Mouse (Mus musculus) CH12.LX (cell line): Measurements from ENCODE around the gene Lrrc10. TPM values are rescaled to one million over a fixed set of nuclear protein-coding genes. Genes with fewer than 3 reads are reported as not detected.

ENCODE experiments used
- DNase-seq: peaks from one replicate; pipeline ENCODE4 v3.0.0-alpha.2; 2013; ENCODE audit errors: extremely low read depth
- H3K27ac ChIP-seq: 2 replicates; pipeline ENCODE4 v1.5.1; 2012; ENCODE audit warnings: low read depth, mild to moderate bottlenecking, control low read depth, moderate library complexity; ENCODE audit not compliant: insufficient read depth
- H3K27me3 ChIP-seq: replicated peaks from 2 replicates; pipeline ENCODE3; 2012; ENCODE audit warnings: inconsistent platforms
- H3K36me3 ChIP-seq, 2 experiments: replicated peaks in 1 of 2; 2 replicates each; pipeline versions ENCODE3 to v1.6.1; 2012; ENCODE audit warnings: inconsistent platforms in 1 of 2, low read length in 1 of 2, mild to moderate bottlenecking in 1 of 2, mixed read lengths in 1 of 2, moderate library complexity in 1 of 2; ENCODE audit not compliant: control insufficient read depth in 1 of 2, insufficient read depth in 1 of 2
- H3K4me1 ChIP-seq, 2 experiments: 2 replicates each; pipeline ENCODE4 v1.6.1; 2012; ENCODE audit warnings: inconsistent platforms in 1 of 2, moderate library complexity in 1 of 2; ENCODE audit not compliant: insufficient read depth in 2 of 2, control insufficient read depth in 1 of 2
- H3K4me2 ChIP-seq: 2 replicates; pipeline ENCODE4 v1.6.1; 2012; ENCODE audit warnings: low read depth, mild to moderate bottlenecking, control low read depth; ENCODE audit not compliant: poor library complexity, insufficient read depth, severe bottlenecking
- H3K4me3 ChIP-seq, 3 experiments: fragments of 150-350 bp in 1 of 3; sonication (generic) in 1 of 3; replicated peaks in 1 of 3; 2 replicates each; pipeline versions ENCODE3 to v1.5.1; 2011 to 2012; ENCODE audit warnings: low read depth in 2 of 3, low read length in 2 of 3, mild to moderate bottlenecking in 2 of 3, moderate library complexity in 2 of 3, control low read depth in 1 of 3, improper control_type of control experiment in 1 of 3, inconsistent platforms in 1 of 3, mixed read lengths in 1 of 3; ENCODE audit not compliant: poor library complexity in 1 of 3
- H3K79me2 ChIP-seq: replicated peaks from 2 replicates; pipeline ENCODE4 v1.6.1; 2012; ENCODE audit warnings: mild to moderate bottlenecking, moderate library complexity; ENCODE audit not compliant: control insufficient read depth, poor library complexity, insufficient read depth, severe bottlenecking; ENCODE audit errors: extremely low read depth
- H3K9ac ChIP-seq: 2 replicates; pipeline ENCODE4 v1.6.1; 2012; ENCODE audit warnings: low read depth, mild to moderate bottlenecking, control low read depth, moderate library complexity; ENCODE audit not compliant: insufficient read depth
- H3K9me3 ChIP-seq: replicated peaks from 2 replicates; pipeline ENCODE3; 2012; ENCODE audit warnings: low read length, inconsistent platforms, mixed read lengths
- CHD2 ChIP-seq: IDR thresholded peaks from 2 replicates; pipeline ENCODE4 v1.6.1; 2011; ENCODE audit warnings: low read length, improper control_type of control experiment
- E2F4 ChIP-seq: IDR thresholded peaks from 2 replicates; pipeline ENCODE4 v1.6.1; 2011; ENCODE audit warnings: low read depth, low read length, improper control_type of control experiment; ENCODE audit not compliant: insufficient replicate concordance
- EP300 ChIP-seq: IDR thresholded peaks from 2 replicates; pipeline ENCODE4 v1.6.1; 2011; ENCODE audit warnings: low read length, improper control_type of control experiment
- GABPA ChIP-seq: IDR thresholded peaks from 2 replicates; pipeline ENCODE4 v1.6.1; 2012; ENCODE audit warnings: low read depth, low read length, improper control_type of control experiment, inconsistent platforms; ENCODE audit not compliant: insufficient replicate concordance
- IRF4 ChIP-seq: IDR thresholded peaks from 2 replicates; pipeline ENCODE4 v1.6.1; 2014; ENCODE audit warnings: low read depth, mild to moderate bottlenecking, inconsistent platforms, low read length, improper control_type of control experiment
- KAT2A ChIP-seq: IDR thresholded peaks from 2 replicates; pipeline ENCODE4 v1.6.1; 2012; ENCODE audit warnings: low read length, improper control_type of control experiment, inconsistent platforms; ENCODE audit not compliant: insufficient replicate concordance
- MAFK ChIP-seq: IDR thresholded peaks from 2 replicates; pipeline ENCODE4 v1.6.1; 2011; ENCODE audit warnings: low read length, improper control_type of control experiment; ENCODE audit not compliant: insufficient replicate concordance
- MAZ ChIP-seq: IDR thresholded peaks from 2 replicates; pipeline ENCODE4 v1.6.1; 2012; ENCODE audit warnings: low read depth, mild to moderate bottlenecking, inconsistent platforms, low read length, improper control_type of control experiment, moderate library complexity
- UBTF ChIP-seq: IDR thresholded peaks from 2 replicates; pipeline ENCODE4 v1.6.1; 2012; ENCODE audit warnings: low read depth, mild to moderate bottlenecking, inconsistent platforms, low read length, improper control_type of control experiment, moderate library complexity
- USF2 ChIP-seq: conservative IDR thresholded peaks from 2 replicates; pipeline ENCODE4 v1.6.1; 2011; ENCODE audit warnings: low read depth, low read length, improper control_type of control experiment
- ZKSCAN1 ChIP-seq: IDR thresholded peaks from 2 replicates; pipeline ENCODE4 v1.6.1; 2012; ENCODE audit warnings: low read depth, inconsistent platforms, low read length, improper control_type of control experiment, borderline replicate concordance
- ZMIZ1 ChIP-seq: IDR thresholded peaks from 2 replicates; pipeline ENCODE4 v1.6.1; 2012; ENCODE audit warnings: low read depth, mild to moderate bottlenecking, inconsistent platforms, low read length, improper control_type of control experiment
- ZNF384 ChIP-seq: IDR thresholded peaks from 2 replicates; pipeline ENCODE4 v1.6.1; 2012; ENCODE audit warnings: low read depth, low read length, improper control_type of control experiment, inconsistent platforms
- dilution Hi-C: fragments of 300-500 bp; cut with MboI; formaldehyde crosslinking; loops from 2 replicates; pipeline ENCODE4 v1.14.3; 2020; ENCODE audit warnings: low sequenced_read_pairs; ENCODE audit not compliant: extremely low pct_unique_long_range_greater_than_20kb, extremely low pct_ligation_motif_present
- in situ Hi-C: fragments of 300-500 bp; cut with MboI; formaldehyde crosslinking; loops from 3 replicates; pipeline ENCODE4 v1.14.3; 2019; ENCODE audit warnings: low sequenced_read_pairs, low pct_ligation_motif_present, low pct_unique_long_range_greater_than_20kb, mixed read lengths
- polyA plus RNA-seq: library from polyadenylated mRNA; unstranded; fragments of >175 nt; gene quantifications from 2 replicates; pipeline ENCODE4 v1.2.1, GENCODE M21; 2012; ENCODE audit warnings: low read depth; ENCODE audit not compliant: insufficient read length
- total RNA-seq, 2 experiments: library from RNA; depleted of rRNA; stranded (reverse); fragments of 300-350 nt in 1 of 2; fragments of >200 nt in 1 of 2; gene quantifications; 2 replicates each; pipeline ENCODE4 v1.2.3; 2012 to 2014

The Lrrc10 gene
- total and polyA plus RNA-seq, 3 experiments, result not detected

GRCm38 (mm10) chr10:117096096-117096495, 51.0 kb downstream of the Lrrc10 start:
- Histone ChIP-seq H3K4me3 (no peak overlapping the region), H3K36me3 (peaks cover 9 to 62% of the 10 kb centered on the region in 2 experiments), H3K79me2 (0 out of 2 replicates have a peak, but pooled peaks cover 2% of the 10 kb centered on the region), H3K4me1 (peaks cover 0 to 6% of the 10 kb centered on the region in 2 experiments; a peak in 1 of 4 replicates), H3K9me3 (no peaks in the 10 kb centered on the region), H3K4me2 (no peak overlapping the region), H3K27me3 (no peaks in the 10 kb centered on the region), H3K9ac (no peak overlapping the region), H3K27ac (no peak overlapping the region)
- in situ Hi-C loops (no loop called here), dilution Hi-C loops (no loop called here)
- no peak for DNase-seq
- TF ChIP-seq ZMIZ1, result no peak
- no peak for TF ChIP-seq E2F4
- no peak for TF ChIP-seq USF2
- no peak for TF ChIP-seq MAZ
- TF ChIP-seq MAFK, result no peak
- TF ChIP-seq CHD2, result no peak
- TF ChIP-seq ZKSCAN1, result no peak
- TF ChIP-seq KAT2A, result no peak
- no peak for TF ChIP-seq EP300
- TF ChIP-seq IRF4, result no peak
- no peak for TF ChIP-seq GABPA
- no peak for TF ChIP-seq UBTF
- TF ChIP-seq ZNF384, result no peak

Other genes with a start within 250 kb of the Lrrc10 start
- not detected in 2 replicates for gene Myrfl, start 148.4 kb upstream of the Lrrc10 start, total RNA-seq (2012; rRNA removed)
- not detected in 2 replicates for gene Myrfl, start 148.4 kb upstream of the Lrrc10 start, total RNA-seq (2014; rRNA removed)
- not detected in 2 replicates for gene Myrfl, start 148.4 kb upstream of the Lrrc10 start, polyA plus RNA-seq
- 10.0 and 10.3 TPM in 2 replicates for gene Rab3ip, start 94.6 kb upstream of the Lrrc10 start, total RNA-seq (2012; rRNA removed)
- 13.3 and 18.3 TPM in 2 replicates for gene Rab3ip, start 94.6 kb upstream of the Lrrc10 start, total RNA-seq (2014; rRNA removed)
- gene Rab3ip, start 94.6 kb upstream of the Lrrc10 start, polyA plus RNA-seq, result 9.3 and 9.5 TPM in 2 replicates
- not detected in 2 replicates for gene Gm10271, start 72.7 kb upstream of the Lrrc10 start, total RNA-seq (2012; rRNA removed)
- gene Gm10271, start 72.7 kb upstream of the Lrrc10 start, total RNA-seq (2014; rRNA removed), result not detected in 2 replicates
- not detected in 2 replicates for gene Gm10271, start 72.7 kb upstream of the Lrrc10 start, polyA plus RNA-seq
- gene Best3, start 59.0 kb upstream of the Lrrc10 start, total RNA-seq (2012; rRNA removed), result not detected in 2 replicates
- not detected in 2 replicates for gene Best3, start 59.0 kb upstream of the Lrrc10 start, total RNA-seq (2014; rRNA removed)
- not detected in 2 replicates for gene Best3, start 59.0 kb upstream of the Lrrc10 start, polyA plus RNA-seq
- gene Cct2, start 18.5 kb downstream of the Lrrc10 start, total RNA-seq (2012; rRNA removed), result 448 and 469 TPM in 2 replicates
- gene Cct2, start 18.5 kb downstream of the Lrrc10 start, total RNA-seq (2014; rRNA removed), result 901 and 1,012 TPM in 2 replicates
- gene Cct2, start 18.5 kb downstream of the Lrrc10 start, polyA plus RNA-seq, result 723 and 889 TPM in 2 replicates
- 5.6 and 5.7 TPM in 2 replicates for gene Frs2, start 103.2 kb downstream of the Lrrc10 start, total RNA-seq (2012; rRNA removed)
- gene Frs2, start 103.2 kb downstream of the Lrrc10 start, total RNA-seq (2014; rRNA removed), result 3.8 and 4.3 TPM in 2 replicates
- gene Frs2, start 103.2 kb downstream of the Lrrc10 start, polyA plus RNA-seq, result 10.3 and 10.4 TPM in 2 replicates
- gene Yeats4, start 179.2 kb downstream of the Lrrc10 start, total RNA-seq (2012; rRNA removed), result 50.3 and 54.4 TPM in 2 replicates
- 109 and 110 TPM in 2 replicates for gene Yeats4, start 179.2 kb downstream of the Lrrc10 start, total RNA-seq (2014; rRNA removed)
- gene Yeats4, start 179.2 kb downstream of the Lrrc10 start, polyA plus RNA-seq, result 123 and 133 TPM in 2 replicates
- gene 9530003J23Rik, start 193.4 kb downstream of the Lrrc10 start, total RNA-seq (2012; rRNA removed), result not detected in 2 replicates
- gene 9530003J23Rik, start 193.4 kb downstream of the Lrrc10 start, total RNA-seq (2014; rRNA removed), result not detected in 2 replicates
- not detected in 2 replicates for gene 9530003J23Rik, start 193.4 kb downstream of the Lrrc10 start, polyA plus RNA-seq
- gene Lyz2, start 237.0 kb downstream of the Lrrc10 start, total RNA-seq (2012; rRNA removed), result 0.08 TPM in 1 of 2 replicates, not detected in the other
- 0.17 TPM in 1 of 2 replicates, not detected in the other for gene Lyz2, start 237.0 kb downstream of the Lrrc10 start, total RNA-seq (2014; rRNA removed)
- not detected in 2 replicates for gene Lyz2, start 237.0 kb downstream of the Lrrc10 start, polyA plus RNA-seq
- not detected in 2 replicates for gene Lyz1, start 247.5 kb downstream of the Lrrc10 start, total RNA-seq (2012; rRNA removed)
- not detected in 2 replicates for gene Lyz1, start 247.5 kb downstream of the Lrrc10 start, total RNA-seq (2014; rRNA removed)
- gene Lyz1, start 247.5 kb downstream of the Lrrc10 start, polyA plus RNA-seq, result not detected in 2 replicates